In genomic region chr9:96696141-96696561, GRCm38 (mm10) we compare ENCODE assay signal across 8 mouse cellular contexts. TPM values are rescaled to one million over a fixed set of nuclear protein-coding genes. Genes with fewer than 3 reads are reported as not detected.
DNase-seq lines count a peak whose midpoint lies in the region; ATAC-seq lines count a peak whose summit lies in the region.

No protein-coding gene starts in this region.

- H3K9ac ChIP-seq in kidney, embryonic 14.5 days (ENCODE audit: low read depth, low read length) = no peak overlapping the region
- H3K9ac ChIP-seq in embryonic facial prominence, embryonic 13.5 days = 0 out of 2 replicates have a peak overlapping the region, but pooled peaks have one; percentile 2
- no peak overlapping the region for H3K9ac ChIP-seq in stomach, embryonic 15.5 days

- no peak overlapping the region for H3K27ac ChIP-seq in kidney, embryonic 14.5 days (ENCODE audit: low read depth, low read length)
- H3K27ac ChIP-seq in embryonic facial prominence, embryonic 13.5 days = peak overlapping the region; percentile 55
- peak overlapping the region; percentile 57; the same call in 1 of the 2 replicates for H3K27ac ChIP-seq in stomach, embryonic 15.5 days

- no peak for DNase-seq in kidney, adult 18-20 months
- peak; percentile 78 to 81 for DNase-seq in layer of hippocampus, adult 8-10 months (ENCODE audit: low spot score in 2 of 2)
- no peak for DNase-seq in cerebellum, postnatal 36 days

- H3K27me3 ChIP-seq in kidney, embryonic 14.5 days (ENCODE audit: control insufficient read depth, insufficient read depth, low read length) = no peaks in the 10 kb centered on the region
- H3K27me3 ChIP-seq in embryonic facial prominence, embryonic 13.5 days = no peaks in the 10 kb centered on the region
- no peaks in the 10 kb centered on the region for H3K27me3 ChIP-seq in stomach, embryonic 15.5 days (replicated peaks)

- H3K4me2 ChIP-seq in kidney, embryonic 14.5 days (replicated peaks; ENCODE audit: low read depth, low read length) = no peak overlapping the region
- H3K4me2 ChIP-seq in embryonic facial prominence, embryonic 13.5 days = peak overlapping the region; percentile 16; the same call in 1 of the 2 replicates
- H3K4me2 ChIP-seq in stomach, embryonic 15.5 days = no peak overlapping the region

- no peak overlapping the region for H3K4me3 ChIP-seq in kidney, embryonic 14.5 days (ENCODE audit: low read length)
- H3K4me3 ChIP-seq in embryonic facial prominence, embryonic 13.5 days = no peak overlapping the region
- H3K4me3 ChIP-seq in stomach, embryonic 15.5 days (replicated peaks) = no peak overlapping the region

- 0 out of 2 replicates have a peak, but pooled peaks have one; percentile 28 for ATAC-seq in kidney, embryonic 14.5 days (ENCODE audit: low FRiP score, low TSS enrichment)
- ATAC-seq in embryonic facial prominence, embryonic 13.5 days (ENCODE audit: insufficient number of reproducible peaks, insufficient read depth, low FRiP score, low TSS enrichment, low read depth) = no peak
- ATAC-seq in stomach, embryonic 15.5 days (ENCODE audit: insufficient read depth, low FRiP score, low read depth) = no peak
- ATAC-seq in megakaryocyte progenitor cell, adult 5-6 weeks (replicated peaks; ENCODE audit: poor library complexity) = no peak
- no peak for ATAC-seq in granulocyte monocyte progenitor cell, adult 5-6 weeks (replicated peaks; ENCODE audit: poor library complexity, severe bottlenecking)

- 80% methylated on average over 12 of the region's 12 CpGs for WGBS in kidney, embryonic 14.5 days
- WGBS in embryonic facial prominence, embryonic 13.5 days = 64% methylated on average over 12 of the region's 12 CpGs
- WGBS in stomach, embryonic 15.5 days = 68% methylated on average over 12 of the region's 12 CpGs

- H3K4me1 ChIP-seq in kidney, embryonic 14.5 days (ENCODE audit: control insufficient read depth, insufficient read depth, low read length) = no peaks in the 10 kb centered on the region
- peaks cover 10% of the 10 kb centered on the region; the same call in 1 of the 2 replicates for H3K4me1 ChIP-seq in embryonic facial prominence, embryonic 13.5 days
- H3K4me1 ChIP-seq in stomach, embryonic 15.5 days = 0 out of 2 replicates have a peak, but pooled peaks cover 2% of the 10 kb centered on the region

- H3K9me3 ChIP-seq in kidney, embryonic 14.5 days (ENCODE audit: control insufficient read depth, low read length) = peaks cover 5% of the 10 kb centered on the region
- H3K9me3 ChIP-seq in embryonic facial prominence, embryonic 13.5 days = 0 out of 2 replicates have a peak, but pooled peaks cover 3% of the 10 kb centered on the region
- no peaks in the 10 kb centered on the region for H3K9me3 ChIP-seq in stomach, embryonic 15.5 days

- H3K36me3 ChIP-seq in kidney, embryonic 14.5 days (ENCODE audit: control insufficient read depth, insufficient read depth, low read length) = peaks cover 3% of the 10 kb centered on the region; the same call in 1 of the 2 replicates
- peaks cover 6% of the 10 kb centered on the region; the same call in 1 of the 2 replicates for H3K36me3 ChIP-seq in embryonic facial prominence, embryonic 13.5 days
- H3K36me3 ChIP-seq in stomach, embryonic 15.5 days = peaks cover 8% of the 10 kb centered on the region; the same call in 1 of the 2 replicates

RNA-seq across cellular contexts. Expression of gene Zbtb38, which starts 56.5 kb away (rescaled TPM):
- polyA plus RNA-seq in kidney, embryonic 14.5 days (2014; fragmentation: Nextera tagmentation; extraction: Ambion mirVana) = 15.6 and 20.5 TPM in 2 replicates
- 14.6 and 16.2 TPM in 2 replicates for polyA plus RNA-seq in embryonic facial prominence, embryonic 13.5 days (2015; fragmentation: Nextera tagmentation; extraction: Ambion mirVana)
- 10 to 100 TPM; 57.5 to 68.1 (median 62.3) TPM for total RNA-seq in layer of hippocampus, adult 8-10 months (2022)
- 24.1 and 24.9 TPM in 2 replicates for polyA plus RNA-seq in stomach, embryonic 15.5 days (2015; fragmentation: Nextera tagmentation; extraction: Ambion mirVana)
- 23.5 and 27.8 TPM in 2 replicates for total RNA-seq in megakaryocyte progenitor cell, adult 5-6 weeks (2015)
- 24.2 and 25.7 TPM in 2 replicates for total RNA-seq in megakaryocyte progenitor cell, adult 5-6 weeks (2017)
- 15.9 and 19.1 TPM in 2 replicates for total RNA-seq in granulocyte monocyte progenitor cell, adult 5-6 weeks (2014; fragmentation: Nextera tagmentation)
- 28.0 and 29.0 TPM in 2 replicates for total RNA-seq in granulocyte monocyte progenitor cell, adult 5-6 weeks (2017)

Comparison
In these comparisons a context has a peak if more than half of its experiments do, and no peak if none do; other contexts are left out.
1. DNase-seq: peak in layer of hippocampus, adult 8-10 months (2 of 2); none in kidney, adult 18-20 months (single experiment) and cerebellum, postnatal 36 days (0 of 2).